Mouse (Mus musculus) macrophage (primary cell): ENCODE measurements at regions not wholly inside any gene's neighbourhood (a gene's known extent, or its start where the extent isn't known, plus 50 kb on each side); places are given as distances from the start of the nearest gene placed in this dataset.

Experiments used
- H3K27ac ChIP-seq: fragments of 350-480 bp; formaldehyde crosslinking; 2 replicates; pipeline ENCODE4 v1.9.0; 2021
- H3K36me3 ChIP-seq: fragments of 350-480 bp; formaldehyde crosslinking; 2 replicates; pipeline ENCODE4 v1.9.0; 2021; ENCODE audit errors: inconsistent target
- H3K4me3 ChIP-seq: fragments of 350-480 bp; formaldehyde crosslinking; 2 replicates; pipeline ENCODE4 v1.9.0; 2021; ENCODE audit errors: inconsistent target
- H3K79me2 ChIP-seq: fragments of 350-480 bp; formaldehyde crosslinking; 2 replicates; pipeline ENCODE4 v1.9.0; 2021; ENCODE audit errors: inconsistent target
- WGBS: methylation state at CpG from one replicate; pipeline ENCODE4 v1.1.7; 2026; ENCODE audit warnings: inconsistent platforms; ENCODE audit not compliant: missing documents; 5-methylcytosine and 5-hydroxymethylcytosine counted together

- Histone ChIP-seq H3K79me2 (no peaks in the 10 kb centered on the region), H3K36me3 (no peaks in the 10 kb centered on the region), H3K4me3 (no peak overlapping the region), H3K27ac (no peak overlapping the region)
- WGBS, result 94% methylated on average over 2 of the region's 2 CpGs
Observed at GRCm38 (mm10) chr2:75418689-75419088, 240.4 kb upstream of the Hnrnpa3 start.

- H3K4me3 ChIP-seq, result no peak overlapping the region
- H3K27ac ChIP-seq, result no peak overlapping the region
- 100% methylated on average over 1 of the region's 1 CpGs for WGBS
- H3K79me2 ChIP-seq, result no peaks in the 10 kb centered on the region
- no peaks in the 10 kb centered on the region for H3K36me3 ChIP-seq
Observed at GRCm38 (mm10) chr2:75419142-75419541, 239.9 kb upstream of the Hnrnpa3 start.

- Histone ChIP-seq H3K36me3 (no peaks in the 10 kb centered on the region), H3K79me2 (no peaks in the 10 kb centered on the region), H3K4me3 (no peak overlapping the region), H3K27ac (no peak overlapping the region)
- WGBS, result 88% methylated on average over 20 of the region's 20 CpGs
Observed at GRCm38 (mm10) chr2:75422798-75423685, 236.0 kb upstream of the Hnrnpa3 start.

- Histone ChIP-seq H3K27ac (no peak overlapping the region), H3K4me3 (no peak overlapping the region), H3K79me2 (no peaks in the 10 kb centered on the region), H3K36me3 (no peaks in the 10 kb centered on the region)
- 42% methylated on average over 5 of the region's 5 CpGs for WGBS
Observed at GRCm38 (mm10) chr2:75423872-75424271, 235.2 kb upstream of the Hnrnpa3 start.

GRCm38 (mm10) chr2:75424363-75424762 is 234.7 kb upstream of the Hnrnpa3 start:
- H3K4me3 ChIP-seq, result no peak overlapping the region

GRCm38 (mm10) chr2:75424911-75425310 is 234.2 kb upstream of the Hnrnpa3 start:
- no peaks in the 10 kb centered on the region for H3K79me2 ChIP-seq
- 85% methylated on average over 14 of the region's 14 CpGs for WGBS
- H3K36me3 ChIP-seq, result no peaks in the 10 kb centered on the region
- no peak overlapping the region for H3K4me3 ChIP-seq
- no peak overlapping the region for H3K27ac ChIP-seq

More at GRCm38 (mm10) chr2:75424363-75424762, 234.7 kb upstream of the Hnrnpa3 start:
- Histone ChIP-seq H3K36me3 (no peaks in the 10 kb centered on the region), H3K27ac (no peak overlapping the region), H3K79me2 (no peaks in the 10 kb centered on the region)
- 53% methylated on average over 5 of the region's 7 CpGs for WGBS

GRCm38 (mm10) chr2:75425384-75425783 is 233.7 kb upstream of the Hnrnpa3 start:
- no peaks in the 10 kb centered on the region for H3K79me2 ChIP-seq
- H3K27ac ChIP-seq, result no peak overlapping the region
- H3K36me3 ChIP-seq, result no peaks in the 10 kb centered on the region
- no peak overlapping the region for H3K4me3 ChIP-seq
- 68% methylated on average over 7 of the region's 7 CpGs for WGBS

GRCm38 (mm10) chr2:75425791-75426190 is 233.3 kb upstream of the Hnrnpa3 start:
- Histone ChIP-seq H3K79me2 (no peaks in the 10 kb centered on the region), H3K4me3 (no peak overlapping the region), H3K27ac (no peak overlapping the region), H3K36me3 (no peaks in the 10 kb centered on the region)
- WGBS, result 87% methylated on average over 9 of the region's 9 CpGs

- Histone ChIP-seq H3K79me2 (no peaks in the 10 kb centered on the region), H3K27ac (no peak overlapping the region), H3K36me3 (no peaks in the 10 kb centered on the region), H3K4me3 (no peak overlapping the region)
- WGBS, result 78% methylated on average over 4 of the region's 4 CpGs
Observed at GRCm38 (mm10) chr2:75427936-75428458, 231.1 kb upstream of the Hnrnpa3 start.

GRCm38 (mm10) chr2:75430161-75430940 is 228.7 kb upstream of the Hnrnpa3 start:
- H3K4me3 ChIP-seq, result no peak overlapping the region
- H3K79me2 ChIP-seq, result no peaks in the 10 kb centered on the region
- no peak overlapping the region for H3K27ac ChIP-seq
- no peaks in the 10 kb centered on the region for H3K36me3 ChIP-seq
- WGBS, result 78% methylated on average over 4 of the region's 4 CpGs

GRCm38 (mm10) chr2:75431981-75432380 is 227.1 kb upstream of the Hnrnpa3 start:
- Histone ChIP-seq H3K27ac (no peak overlapping the region), H3K79me2 (no peaks in the 10 kb centered on the region), H3K4me3 (no peak overlapping the region), H3K36me3 (no peaks in the 10 kb centered on the region)
- WGBS, result 90% methylated on average over 6 of the region's 6 CpGs

GRCm38 (mm10) chr2:75434521-75434920 is 224.5 kb upstream of the Hnrnpa3 start:
- H3K36me3 ChIP-seq, result no peaks in the 10 kb centered on the region
- no peak overlapping the region for H3K4me3 ChIP-seq
- WGBS, result 91% methylated on average over 17 of the region's 17 CpGs
- H3K27ac ChIP-seq, result no peak overlapping the region
- H3K79me2 ChIP-seq, result no peaks in the 10 kb centered on the region

GRCm38 (mm10) chr2:75439522-75440230 is 219.4 kb upstream of the Hnrnpa3 start:
- Histone ChIP-seq H3K79me2 (no peaks in the 10 kb centered on the region), H3K27ac (no peak overlapping the region), H3K36me3 (no peaks in the 10 kb centered on the region), H3K4me3 (no peak overlapping the region)
- 83% methylated on average over 10 of the region's 10 CpGs for WGBS

GRCm38 (mm10) chr2:75442632-75443031 is 216.4 kb upstream of the Hnrnpa3 start:
- WGBS, result 69% methylated on average over 1 of the region's 1 CpGs
- Histone ChIP-seq H3K79me2 (no peaks in the 10 kb centered on the region), H3K4me3 (no peak overlapping the region), H3K36me3 (no peaks in the 10 kb centered on the region), H3K27ac (no peak overlapping the region)
